Mouse (Mus musculus) embryonic facial prominence, embryonic 13.5 days (tissue): ENCODE results near the gene Arhgef3. TPM values are rescaled to one million over a fixed set of nuclear protein-coding genes. Genes with fewer than 3 reads are reported as not detected.

Experiments
- ATAC-seq: fragments of 200-750 bp; cut with Nextera tagmentation; 2 replicates; pipeline ENCODE4 v1.8.0; 2017; ENCODE audit warnings: low read depth; ENCODE audit not compliant: insufficient number of reproducible peaks, insufficient read depth, low FRiP score, low TSS enrichment
- H3K27ac ChIP-seq: fragments of 300-500 bp; sonication (generic); 2 replicates; pipeline ENCODE4 v1.5.1; 2015; ENCODE audit warnings: moderate library complexity, mild to moderate bottlenecking, inconsistent platforms
- H3K27me3 ChIP-seq: fragments of 300-500 bp; sonication (generic); 2 replicates; pipeline ENCODE4 v1.6.1; 2015; ENCODE audit warnings: mild to moderate bottlenecking, inconsistent platforms
- H3K36me3 ChIP-seq: fragments of 300-500 bp; sonication (generic); 2 replicates; pipeline ENCODE4 v1.6.1; 2015; ENCODE audit warnings: mild to moderate bottlenecking, inconsistent platforms
- H3K4me1 ChIP-seq: fragments of 300-500 bp; sonication (generic); 2 replicates; pipeline ENCODE4 v1.6.1; 2015; ENCODE audit warnings: inconsistent platforms
- H3K4me2 ChIP-seq: fragments of 300-500 bp; sonication (generic); 2 replicates; pipeline ENCODE4 v1.6.1; 2015; ENCODE audit warnings: moderate library complexity, mild to moderate bottlenecking, inconsistent platforms
- H3K4me3 ChIP-seq: fragments of 300-500 bp; sonication (generic); 2 replicates; pipeline ENCODE4 v1.5.1; 2015; ENCODE audit warnings: mild to moderate bottlenecking, inconsistent platforms
- H3K9ac ChIP-seq: fragments of 300-500 bp; sonication (generic); 2 replicates; pipeline ENCODE4 v1.6.1; 2015; ENCODE audit warnings: mild to moderate bottlenecking, inconsistent platforms
- H3K9me3 ChIP-seq: fragments of 300-500 bp; sonication (generic); 2 replicates; pipeline ENCODE4 v1.6.1; 2016; ENCODE audit warnings: inconsistent platforms
- WGBS: fragments of 180-500 bp; shearing (Covaris S2); methylation state at CpG from one replicate; pipeline ENCODE4 v1.1.7; 2015; ENCODE audit warnings: mixed read lengths; 5-methylcytosine and 5-hydroxymethylcytosine counted together
- polyA plus RNA-seq: library from polyadenylated mRNA; unstranded; fragments of >200 nt; fragmentation: Nextera tagmentation; extraction: Ambion mirVana; gene quantifications from 2 replicates; pipeline ENCODE4 v1.2.1, GENCODE M21; 2015

Arhgef3 gene
- polyA plus RNA-seq, 1 experiment from 2014 or later = 12.8 TPM

- H3K4me2 ChIP-seq = no peak overlapping the region
- WGBS = 83% methylated on average over 3 of the region's 3 CpGs
- H3K36me3 ChIP-seq = no peaks in the 10 kb centered on the region
- peaks cover 2% of the 10 kb centered on the region for H3K27me3 ChIP-seq
- H3K4me1 ChIP-seq = peaks cover 12% of the 10 kb centered on the region
- H3K4me3 ChIP-seq = no peak overlapping the region
- no peak overlapping the region for H3K9ac ChIP-seq
- no peak overlapping the region for H3K27ac ChIP-seq
- no peak for ATAC-seq
- no peaks in the 10 kb centered on the region for H3K9me3 ChIP-seq
Measured at GRCm38 (mm10) chr14:27328952-27329351, 214.3 kb downstream of the Arhgef3 start.

- no peaks in the 10 kb centered on the region for H3K36me3 ChIP-seq
- peaks cover 19% of the 10 kb centered on the region for H3K27me3 ChIP-seq
- WGBS = 66% methylated on average over 10 of the region's 10 CpGs
- no peak overlapping the region for H3K9ac ChIP-seq
- H3K4me3 ChIP-seq = no peak overlapping the region
- no peak for ATAC-seq
- no peak overlapping the region for H3K4me2 ChIP-seq
- peaks cover 25% of the 10 kb centered on the region for H3K4me1 ChIP-seq
- no peaks in the 10 kb centered on the region for H3K9me3 ChIP-seq
- H3K27ac ChIP-seq = no peak overlapping the region
Measured at GRCm38 (mm10) chr14:27331490-27332035, 216.9 kb downstream of the Arhgef3 start.

GRCm38 (mm10) chr14:27332359-27332987 lies 217.8 kb downstream of the Arhgef3 start:
- ATAC-seq = no peak
- H3K9me3 ChIP-seq = no peaks in the 10 kb centered on the region
- peak overlapping the region; percentile 66; the same call in 1 of the 2 replicates for H3K27ac ChIP-seq
- no peak overlapping the region for H3K9ac ChIP-seq
- peaks cover 25% of the 10 kb centered on the region for H3K4me1 ChIP-seq
- H3K27me3 ChIP-seq = peaks cover 28% of the 10 kb centered on the region
- H3K4me2 ChIP-seq = no peak overlapping the region
- no peak overlapping the region for H3K4me3 ChIP-seq
- 31% methylated on average over 4 of the region's 4 CpGs for WGBS
- no peaks in the 10 kb centered on the region for H3K36me3 ChIP-seq

GRCm38 (mm10) chr14:27335331-27336207 lies 220.9 kb downstream of the Arhgef3 start:
- Histone ChIP-seq H3K9ac (peak overlapping the region; percentile 74), H3K9me3 (no peaks in the 10 kb centered on the region), H3K4me1 (peaks cover 25% of the 10 kb centered on the region), H3K4me3 (peak overlapping the region; percentile 61), H3K27me3 (peaks cover 30% of the 10 kb centered on the region), H3K27ac (no peak overlapping the region), H3K4me2 (peak overlapping the region; percentile 97), H3K36me3 (no peaks in the 10 kb centered on the region)
- ATAC-seq = peak; percentile 88
- WGBS = 2% methylated on average over 37 of the region's 37 CpGs

GRCm38 (mm10) chr14:27336208-27337114 lies 221.8 kb downstream of the Arhgef3 start:
- H3K27me3 ChIP-seq = peaks cover 30% of the 10 kb centered on the region
- H3K36me3 ChIP-seq = no peaks in the 10 kb centered on the region
- H3K27ac ChIP-seq = no peak overlapping the region
- 0 out of 2 replicates have a peak, but pooled peaks have one; percentile 33 for ATAC-seq
- H3K9me3 ChIP-seq = no peaks in the 10 kb centered on the region
- H3K4me2 ChIP-seq = peak overlapping the region; percentile 97
- peak overlapping the region; percentile 61 for H3K4me3 ChIP-seq
- H3K4me1 ChIP-seq = peaks cover 25% of the 10 kb centered on the region
- 3% methylated on average over 34 of the region's 34 CpGs for WGBS
- H3K9ac ChIP-seq = peak overlapping the region; percentile 74

- Histone ChIP-seq H3K9me3 (no peaks in the 10 kb centered on the region), H3K36me3 (no peaks in the 10 kb centered on the region), H3K4me3 (peak overlapping the region; percentile 61), H3K27me3 (peaks cover 30% of the 10 kb centered on the region), H3K9ac (no peak overlapping the region), H3K4me1 (peaks cover 19% of the 10 kb centered on the region), H3K27ac (no peak overlapping the region), H3K4me2 (peak overlapping the region; percentile 97)
- no peak for ATAC-seq
- 74% methylated on average over 6 of the region's 6 CpGs for WGBS
Measured at GRCm38 (mm10) chr14:27337156-27337555, 222.5 kb downstream of the Arhgef3 start.

GRCm38 (mm10) chr14:27338034-27338708 lies 223.5 kb downstream of the Arhgef3 start:
- WGBS = 33% methylated on average over 12 of the region's 12 CpGs
- no peak for ATAC-seq
- no peak overlapping the region for H3K9ac ChIP-seq
- no peak overlapping the region; the same call in 1 of the 2 replicates for H3K4me3 ChIP-seq
- no peaks in the 10 kb centered on the region for H3K9me3 ChIP-seq
- peaks cover 13% of the 10 kb centered on the region for H3K4me1 ChIP-seq
- no peaks in the 10 kb centered on the region for H3K36me3 ChIP-seq
- no peak overlapping the region for H3K27ac ChIP-seq
- peaks cover 30% of the 10 kb centered on the region for H3K27me3 ChIP-seq
- H3K4me2 ChIP-seq = peak overlapping the region; percentile 97; the same call in 1 of the 2 replicates

- no peak overlapping the region for H3K27ac ChIP-seq
- H3K27me3 ChIP-seq = peaks cover 17% of the 10 kb centered on the region
- no peak overlapping the region for H3K9ac ChIP-seq
- H3K4me3 ChIP-seq = no peak overlapping the region
- H3K36me3 ChIP-seq = no peaks in the 10 kb centered on the region
- peaks cover 5% of the 10 kb centered on the region; the same call in 1 of the 2 replicates for H3K4me1 ChIP-seq
- H3K9me3 ChIP-seq = no peaks in the 10 kb centered on the region
- no peak overlapping the region for H3K4me2 ChIP-seq
- WGBS = 80% methylated on average over 5 of the region's 5 CpGs
- ATAC-seq = no peak
Measured at GRCm38 (mm10) chr14:27340682-27341415, 226.2 kb downstream of the Arhgef3 start.

- Histone ChIP-seq H3K27me3 (peaks cover 11% of the 10 kb centered on the region), H3K4me2 (no peak overlapping the region), H3K27ac (no peak overlapping the region), H3K36me3 (no peaks in the 10 kb centered on the region), H3K4me3 (no peak overlapping the region), H3K9me3 (no peaks in the 10 kb centered on the region), H3K9ac (no peak overlapping the region), H3K4me1 (no peaks in the 10 kb centered on the region; the same call in 1 of the 2 replicates)
- ATAC-seq = no peak
- WGBS = 75% methylated on average over 5 of the region's 5 CpGs
Measured at GRCm38 (mm10) chr14:27341486-27341885, 226.8 kb downstream of the Arhgef3 start.

GRCm38 (mm10) chr14:27342451-27342850 lies 227.8 kb downstream of the Arhgef3 start:
- no peak for ATAC-seq
- 73% methylated on average over 2 of the region's 2 CpGs for WGBS

More at GRCm38 (mm10) chr14:27342451-27342850, 227.8 kb downstream of the Arhgef3 start:
- H3K9me3 ChIP-seq = no peaks in the 10 kb centered on the region
- no peaks in the 10 kb centered on the region for H3K36me3 ChIP-seq
- H3K9ac ChIP-seq = no peak overlapping the region
- H3K27ac ChIP-seq = no peak overlapping the region
- no peak overlapping the region for H3K4me2 ChIP-seq
- no peaks in the 10 kb centered on the region for H3K4me1 ChIP-seq
- no peak overlapping the region for H3K4me3 ChIP-seq
- H3K27me3 ChIP-seq = peaks cover 3% of the 10 kb centered on the region
